Mouse (Mus musculus) hindbrain, postnatal 0 days (tissue): ENCODE data around the gene C1qtnf3. TPM values are rescaled to one million over a fixed set of nuclear protein-coding genes. Genes with fewer than 3 reads are reported as not detected.

Source experiments
- ATAC-seq: fragments of 200-750 bp; cut with Nextera tagmentation; 2 replicates; pipeline ENCODE4 v1.8.0; 2017; ENCODE audit warnings: mild to moderate bottlenecking, moderate TSS enrichment, moderate library complexity
- DNase-seq: peaks from one replicate; pipeline ENCODE4 v3.0.0-alpha.2; 2015; ENCODE audit warnings: low spot score
- H3K27ac ChIP-seq: fragments of 300-500 bp; sonication (generic); 2 replicates; pipeline ENCODE4 v1.5.1; 2014; ENCODE audit warnings: mild to moderate bottlenecking
- H3K27me3 ChIP-seq: fragments of 300-500 bp; sonication (generic); 2 replicates; pipeline ENCODE4 v1.6.1; 2014; ENCODE audit warnings: low read length, mixed read lengths; ENCODE audit not compliant: insufficient read depth
- H3K36me3 ChIP-seq: fragments of 300-500 bp; sonication (generic); 2 replicates; pipeline ENCODE4 v1.6.1; 2014; ENCODE audit warnings: low read length, mixed read lengths; ENCODE audit not compliant: insufficient read depth
- H3K4me1 ChIP-seq: fragments of 300-500 bp; sonication (generic); 2 replicates; pipeline ENCODE4 v1.6.1; 2014; ENCODE audit warnings: antibody characterized with exemption, low read length, mixed read lengths; ENCODE audit not compliant: insufficient read depth
- H3K4me2 ChIP-seq: fragments of 300-500 bp; sonication (generic); 2 replicates; pipeline ENCODE4 v1.6.1; 2014; ENCODE audit warnings: low read depth, mild to moderate bottlenecking, low read length, moderate library complexity, mixed read lengths
- H3K4me3 ChIP-seq: fragments of 300-500 bp; sonication (generic); 2 replicates; pipeline ENCODE4 v1.5.1; 2014; ENCODE audit warnings: low read length
- H3K9ac ChIP-seq: fragments of 300-500 bp; sonication (generic); replicated peaks from 2 replicates; pipeline ENCODE4 v1.6.1; 2014; ENCODE audit warnings: mild to moderate bottlenecking, low read length, moderate library complexity, mixed read lengths
- H3K9me3 ChIP-seq: fragments of 300-500 bp; sonication (generic); 2 replicates; pipeline ENCODE4 v1.6.1; 2016; ENCODE audit warnings: low read length, mixed read lengths
- CTCF ChIP-seq: IDR thresholded peaks from 2 replicates; pipeline ENCODE4 v1.5.1; 2016; ENCODE audit warnings: antibody characterized with exemption, control low read depth, low read depth
- WGBS: fragments of 180-500 bp; shearing (Covaris S2); extraction: QIAGEN DNeasy Blood & Tissue Kit; methylation state at CpG from one replicate; pipeline ENCODE4 v1.1.7; 2014; 5-methylcytosine and 5-hydroxymethylcytosine counted together
- polyA plus RNA-seq: library from polyadenylated mRNA; unstranded; fragments of >200 nt; fragmentation: Nextera tagmentation; extraction: Ambion mirVana; gene quantifications from 2 replicates; pipeline ENCODE4 v1.2.1, GENCODE M21; 2015
- total RNA-seq: library from RNA; depleted of rRNA; stranded (reverse); fragments of >200 nt; gene quantifications from 2 replicates; pipeline ENCODE4 v1.2.3, GENCODE M21; 2014

Gene C1qtnf3
- total and polyA plus RNA-seq, 2 experiments from 2014 or later: 1.6 TPM

DNA sequence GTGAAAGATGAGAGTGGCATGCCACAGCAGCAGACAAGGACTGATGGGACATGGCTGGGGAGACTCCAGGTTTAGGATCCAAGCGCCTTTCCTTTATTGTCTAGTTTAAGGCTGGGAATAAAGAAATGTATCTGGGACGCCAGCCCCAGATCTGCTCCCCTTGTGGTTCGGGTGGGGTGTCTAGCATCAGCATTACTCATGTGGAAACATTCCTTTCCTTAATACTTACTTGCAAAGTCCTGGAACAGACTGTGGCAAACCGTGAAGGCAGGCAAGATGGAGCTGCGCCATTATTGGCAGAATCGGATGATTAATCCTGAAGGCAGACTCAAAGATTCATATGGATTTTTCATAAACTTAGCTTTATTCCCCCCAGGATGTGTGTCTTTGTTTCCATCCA is 10.2 kb upstream of the C1qtnf3 start:
- H3K9ac ChIP-seq: no peak overlapping the region

DNA sequence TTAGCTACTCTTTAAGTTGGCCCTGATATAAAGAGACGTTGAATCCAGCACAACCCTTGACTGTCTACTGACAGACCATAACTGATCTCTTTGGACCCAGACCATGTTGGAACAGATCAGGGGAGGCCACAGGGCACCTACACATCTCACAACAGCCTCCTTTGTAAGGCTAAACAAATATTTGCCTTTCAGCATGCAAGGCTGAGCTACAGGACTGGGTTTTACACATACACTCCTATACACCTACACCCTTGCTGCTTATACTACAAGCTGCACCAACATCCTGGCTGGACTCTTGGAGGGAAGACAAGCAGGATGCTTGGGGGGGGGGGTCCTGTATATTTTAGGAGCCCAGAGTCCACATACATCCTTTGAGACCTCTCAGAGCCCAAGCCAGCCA is 4.3 kb upstream of the C1qtnf3 start:
- H3K27me3 ChIP-seq: no peaks in the 10 kb centered on the region
- ATAC-seq: no peak
- H3K36me3 ChIP-seq: no peaks in the 10 kb centered on the region
- no peak overlapping the region for H3K4me2 ChIP-seq
- WGBS: 71% methylated on average over 1 of the region's 1 CpGs
- no peak for TF ChIP-seq CTCF
- 0 out of 2 replicates have a peak, but pooled peaks cover 4% of the 10 kb centered on the region for H3K4me1 ChIP-seq
- H3K27ac ChIP-seq: no peak overlapping the region
- no peaks in the 10 kb centered on the region for H3K9me3 ChIP-seq
- no peak overlapping the region for H3K4me3 ChIP-seq
- H3K9ac ChIP-seq: no peak overlapping the region
- no peak for DNase-seq

More for the DNA sequence above, 10.2 kb upstream of the C1qtnf3 start:
- Histone ChIP-seq H3K36me3 (no peaks in the 10 kb centered on the region), H3K27ac (no peak overlapping the region), H3K4me2 (no peak overlapping the region), H3K9me3 (no peaks in the 10 kb centered on the region), H3K4me1 (no peaks in the 10 kb centered on the region), H3K27me3 (no peaks in the 10 kb centered on the region), H3K4me3 (no peak overlapping the region)
- DNase-seq: no peak
- WGBS: 72% methylated on average over 6 of the region's 6 CpGs
- no peak for ATAC-seq
- no peak for TF ChIP-seq CTCF

DNA sequence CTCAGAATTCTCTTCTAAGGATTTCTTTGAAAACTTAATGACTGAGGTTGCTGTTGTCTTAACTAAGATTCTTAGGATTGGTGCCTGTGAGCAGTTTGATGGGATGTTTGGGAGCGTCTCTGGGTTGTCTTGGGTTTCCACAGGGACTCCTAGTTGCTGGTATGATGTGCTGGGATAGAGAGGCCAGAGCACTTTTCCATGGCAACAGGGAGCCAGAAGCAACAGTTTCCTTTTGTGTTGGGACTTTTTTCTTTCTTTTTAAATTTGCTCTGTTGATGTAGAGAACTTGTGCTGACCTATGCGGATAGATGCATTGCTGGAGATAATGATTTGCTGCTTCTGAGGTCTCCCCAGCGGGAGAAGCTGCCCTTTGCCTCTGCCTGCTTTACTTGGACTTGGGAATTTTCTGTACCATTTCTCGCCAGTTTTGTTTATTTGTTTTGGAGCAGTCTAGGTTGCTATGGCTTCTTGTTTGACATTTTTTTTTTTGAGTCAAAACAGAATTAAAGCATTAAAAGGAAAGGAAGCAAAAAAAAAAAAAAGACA is 701 bp downstream of the C1qtnf3 start:
- Histone ChIP-seq H3K9me3 (no peaks in the 10 kb centered on the region), H3K36me3 (no peaks in the 10 kb centered on the region), H3K4me2 (peak overlapping the region; percentile 46), H3K9ac (no peak overlapping the region), H3K27ac (0 out of 2 replicates have a peak overlapping the region, but pooled peaks have one; percentile 45), H3K4me1 (0 out of 2 replicates have a peak, but pooled peaks cover 4% of the 10 kb centered on the region), H3K27me3 (no peaks in the 10 kb centered on the region), H3K4me3 (no peak overlapping the region)
- WGBS: 26% methylated on average over 4 of the region's 4 CpGs
- ATAC-seq: 0 out of 2 replicates have a peak, but pooled peaks have one; percentile 72
- DNase-seq: peak; percentile 5
- TF ChIP-seq CTCF: no peak

DNA sequence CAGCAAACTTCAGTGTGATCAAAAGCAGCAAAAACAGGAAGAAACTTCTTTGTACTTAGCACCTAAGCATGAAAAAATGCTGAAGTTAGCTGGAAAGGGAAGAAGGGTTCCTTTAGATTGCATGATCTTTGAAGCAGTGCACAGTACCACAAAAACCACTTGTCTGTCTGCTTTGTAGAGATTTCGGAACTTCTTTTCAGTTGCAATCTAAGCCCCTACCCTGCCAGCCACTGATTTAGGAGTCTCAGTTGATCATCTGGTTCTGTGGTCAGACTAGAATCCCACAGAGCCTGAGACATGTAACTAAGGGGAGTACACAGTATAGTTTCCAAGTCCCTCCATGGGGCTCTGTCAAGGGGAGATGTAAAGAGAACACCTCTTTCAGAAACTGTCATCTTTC is 1.3 kb downstream of the C1qtnf3 start:
- Histone ChIP-seq H3K4me2 (no peak overlapping the region), H3K27me3 (no peaks in the 10 kb centered on the region), H3K27ac (no peak overlapping the region), H3K36me3 (no peaks in the 10 kb centered on the region), H3K9ac (no peak overlapping the region), H3K9me3 (no peaks in the 10 kb centered on the region), H3K4me1 (0 out of 2 replicates have a peak, but pooled peaks cover 4% of the 10 kb centered on the region), H3K4me3 (no peak overlapping the region)
- DNase-seq: no peak
- ATAC-seq: no peak
- 84% methylated on average over 1 of the region's 1 CpGs for WGBS
- no peak for TF ChIP-seq CTCF

DNA sequence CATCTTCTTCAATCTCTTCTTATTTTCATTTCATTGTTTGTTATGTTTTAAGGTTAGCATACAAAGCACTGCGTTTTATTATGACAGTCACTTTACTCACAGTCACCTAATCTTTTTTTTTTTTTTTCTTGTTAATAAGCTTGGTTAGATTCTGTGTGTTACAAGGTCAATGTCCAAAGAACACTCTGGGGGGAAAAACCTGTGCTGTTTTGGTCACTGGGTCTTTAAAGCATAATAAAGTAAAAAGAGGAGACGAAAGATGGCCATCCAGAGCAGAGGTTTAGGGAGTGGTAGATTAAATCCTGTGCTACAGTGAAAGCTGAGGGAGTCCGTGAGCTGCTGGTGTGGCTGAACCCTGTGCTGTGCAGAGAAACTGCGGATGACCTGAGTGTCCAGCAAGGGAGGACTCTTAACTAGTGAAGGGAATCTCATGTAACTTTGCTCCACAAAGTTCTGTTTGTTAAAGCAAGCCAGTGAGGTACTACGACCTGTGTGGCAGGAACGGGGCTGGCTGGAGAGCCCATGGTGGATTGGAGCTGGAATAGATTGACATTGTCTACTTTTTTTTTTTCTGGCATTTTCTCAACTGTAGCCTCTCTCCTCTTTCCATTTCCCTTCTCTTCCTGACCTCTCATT is 2.4 kb downstream of the C1qtnf3 start:
- Histone ChIP-seq H3K9me3 (no peaks in the 10 kb centered on the region), H3K4me1 (0 out of 2 replicates have a peak, but pooled peaks cover 4% of the 10 kb centered on the region), H3K9ac (no peak overlapping the region), H3K27ac (no peak overlapping the region), H3K4me2 (no peak overlapping the region), H3K4me3 (no peak overlapping the region), H3K36me3 (no peaks in the 10 kb centered on the region), H3K27me3 (no peaks in the 10 kb centered on the region)
- DNase-seq (no peak), ATAC-seq (no peak)
- WGBS: 88% methylated on average over 6 of the region's 6 CpGs
- no peak for TF ChIP-seq CTCF

DNA sequence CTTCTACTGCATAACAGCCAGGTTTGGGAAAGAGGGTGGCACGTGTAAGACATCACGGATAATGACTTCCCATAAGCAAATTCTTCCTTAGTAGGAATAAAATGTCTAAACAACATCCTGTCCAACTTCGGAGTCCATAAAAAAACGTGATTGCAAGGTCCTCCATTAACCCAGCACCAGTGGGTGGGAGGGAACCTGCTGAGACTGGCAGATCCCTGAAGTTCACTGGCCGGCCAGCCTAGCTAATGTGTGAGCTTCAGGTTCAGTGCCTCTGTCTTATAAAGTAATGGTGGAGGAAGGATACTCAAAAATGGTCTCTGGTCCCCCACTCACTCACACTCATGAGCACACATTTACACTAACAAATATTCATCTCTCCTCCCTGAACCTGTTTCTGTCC is 3.0 kb downstream of the C1qtnf3 start:
- DNase-seq (no peak), ATAC-seq (no peak)
- H3K27me3 ChIP-seq: no peaks in the 10 kb centered on the region
- 70% methylated on average over 5 of the region's 5 CpGs for WGBS
- 0 out of 2 replicates have a peak, but pooled peaks cover 4% of the 10 kb centered on the region for H3K4me1 ChIP-seq
- H3K4me3 ChIP-seq: no peak overlapping the region
- no peak overlapping the region for H3K9ac ChIP-seq
- H3K27ac ChIP-seq: no peak overlapping the region
- no peak overlapping the region for H3K4me2 ChIP-seq
- no peaks in the 10 kb centered on the region for H3K36me3 ChIP-seq
- TF ChIP-seq CTCF: no peak
- no peaks in the 10 kb centered on the region for H3K9me3 ChIP-seq

DNA sequence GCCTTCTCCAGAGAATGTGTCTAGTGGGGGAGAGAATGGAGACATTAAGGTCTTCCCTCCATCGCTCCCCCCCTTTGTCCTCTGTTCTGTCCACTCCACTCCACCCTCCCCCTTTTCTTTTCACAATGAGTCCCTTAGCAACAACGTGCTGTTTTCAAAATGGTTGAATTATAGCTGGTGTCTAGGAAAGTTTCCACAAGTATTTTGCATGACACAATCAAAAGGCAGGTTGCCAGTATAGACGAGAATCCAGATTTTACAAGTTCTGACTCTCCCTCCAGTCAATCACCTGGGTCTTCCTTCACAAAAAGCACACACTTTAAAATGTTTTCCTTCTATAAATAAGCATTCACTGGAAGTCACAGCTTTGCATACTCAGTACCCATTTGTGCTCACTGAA is 4.6 kb downstream of the C1qtnf3 start:
- ATAC-seq (no peak), DNase-seq (no peak)
- H3K9me3 ChIP-seq: no peaks in the 10 kb centered on the region
- H3K36me3 ChIP-seq: no peaks in the 10 kb centered on the region
- 0 out of 2 replicates have a peak, but pooled peaks cover 4% of the 10 kb centered on the region for H3K4me1 ChIP-seq
- 23% methylated on average over 3 of the region's 3 CpGs for whole genome bisulfite sequencing
- no peak overlapping the region for H3K27ac ChIP-seq
- no peaks in the 10 kb centered on the region for H3K27me3 ChIP-seq
- no peak for TF ChIP-seq CTCF
- H3K9ac ChIP-seq: no peak overlapping the region
- H3K4me3 ChIP-seq: no peak overlapping the region
- H3K4me2 ChIP-seq: no peak overlapping the region
